Mouse (Mus musculus): ENCODE data around the gene Rps8.

GRCm38 (mm10) chr4:117159666-117160065 is 3.6 kb upstream of the Rps8 start:
- TF ChIP-seq MYB (IDR thresholded peaks at IDR 0.05; ENCODE audit: low read depth, low read length) (no peak), UBTF (IDR thresholded peaks at IDR 0.05; ENCODE audit: borderline replicate concordance, insufficient read depth, low read depth, low read length) (no peak), ZNF384 (IDR thresholded peaks at IDR 0.05; ENCODE audit: low read depth, low read length) (no peak), POLR2A (IDR thresholded peaks at IDR 0.05; ENCODE audit: control insufficient read depth in 1 of 2, insufficient read depth in 1 of 2, low read depth in 1 of 2, low read length in 2 of 2, poor library complexity in 1 of 2) (no peak), CTCF (IDR thresholded peaks at IDR 0.05 in 2 of 3, conservative IDR thresholded peaks at IDR 0.05 in 1 of 3; ENCODE audit: control insufficient read depth in 1 of 3, insufficient read depth in 1 of 3, low read depth in 2 of 3, low read length in 3 of 3, poor library complexity in 1 of 3, severe bottlenecking in 1 of 3) (no peak), ETS1 (IDR thresholded peaks at IDR 0.05; ENCODE audit: low read depth, low read length) (no peak)

Measured in MEL (cell line).